Mouse (Mus musculus): Measurements from ENCODE around the gene Adam11. TPM values are rescaled to one million over a fixed set of nuclear protein-coding genes. Genes with fewer than 3 reads are reported as not detected.

Gene Adam11
- total and polyA plus RNA-seq, 2 experiments from 2014 or later: 17.6 to 37.9 TPM

- H3K9ac ChIP-seq: no peak overlapping the region
- no peaks in the 10 kb centered on the region for H3K27me3 ChIP-seq (ENCODE audit: insufficient read depth, low read length)
- TF ChIP-seq CTCF (IDR thresholded peaks at IDR 0.05; ENCODE audit: low read depth): no peak
- no peak for DNase-seq
- peaks cover 11% of the 10 kb centered on the region; the same call in 1 of the 2 replicates for H3K36me3 ChIP-seq (ENCODE audit: insufficient read depth)
- H3K4me1 ChIP-seq (ENCODE audit: insufficient read depth): no peaks in the 10 kb centered on the region
- no peak for ATAC-seq
- H3K4me2 ChIP-seq (ENCODE audit: low read depth): no peak overlapping the region
- 25% methylated on average over 15 of the region's 16 CpGs for WGBS
- no peaks in the 10 kb centered on the region for H3K9me3 ChIP-seq (ENCODE audit: low read length)
- H3K4me3 ChIP-seq (ENCODE audit: low read depth, low read length): no peak overlapping the region
- H3K27ac ChIP-seq (ENCODE audit: low read depth, low read length): no peak overlapping the region
Observed at GRCm38 (mm10) chr11:102771916-102772714, 10.9 kb downstream of the Adam11 start.

GRCm38 (mm10) chr11:102772771-102773700 lies 11.8 kb downstream of the Adam11 start:
- no peak for TF ChIP-seq CTCF (IDR thresholded peaks at IDR 0.05; ENCODE audit: low read depth)
- H3K9ac ChIP-seq: no peak overlapping the region
- no peak for DNase-seq

GRCm38 (mm10) chr11:102773713-102774611 lies 12.7 kb downstream of the Adam11 start:
- Histone ChIP-seq H3K36me3 (ENCODE audit: insufficient read depth) (peaks cover 18% of the 10 kb centered on the region; the same call in 1 of the 2 replicates), H3K9me3 (ENCODE audit: low read length) (no peaks in the 10 kb centered on the region), H3K4me3 (ENCODE audit: low read depth, low read length) (peak overlapping the region; percentile 60), H3K4me2 (ENCODE audit: low read depth) (peak overlapping the region; percentile 89), H3K9ac (peak overlapping the region; percentile 91), H3K27me3 (ENCODE audit: insufficient read depth, low read length) (no peaks in the 10 kb centered on the region), H3K4me1 (ENCODE audit: insufficient read depth) (no peaks in the 10 kb centered on the region), H3K27ac (ENCODE audit: low read depth, low read length) (peak overlapping the region; percentile 96)
- peak; percentile 97 for DNase-seq
- WGBS: 2% methylated on average over 46 of the region's 46 CpGs
- peak; percentile 76 for ATAC-seq
- peak; percentile 99 for TF ChIP-seq CTCF (IDR thresholded peaks at IDR 0.05; ENCODE audit: low read depth)

More at GRCm38 (mm10) chr11:102772771-102773700, 11.8 kb downstream of the Adam11 start:
- 57% methylated on average over 18 of the region's 18 CpGs for WGBS
- Histone ChIP-seq H3K4me3 (ENCODE audit: low read depth, low read length) (no peak overlapping the region), H3K36me3 (ENCODE audit: insufficient read depth) (peaks cover 16% of the 10 kb centered on the region; the same call in 1 of the 2 replicates), H3K27me3 (ENCODE audit: insufficient read depth, low read length) (no peaks in the 10 kb centered on the region), H3K4me2 (ENCODE audit: low read depth) (no peak overlapping the region), H3K4me1 (ENCODE audit: insufficient read depth) (no peaks in the 10 kb centered on the region), H3K27ac (ENCODE audit: low read depth, low read length) (peak overlapping the region; percentile 96; the same call in 1 of the 2 replicates), H3K9me3 (ENCODE audit: low read length) (no peaks in the 10 kb centered on the region)
- no peak for ATAC-seq

GRCm38 (mm10) chr11:102774621-102775141 lies 13.4 kb downstream of the Adam11 start:
- WGBS: 1% methylated on average over 25 of the region's 25 CpGs
- ATAC-seq (peak; percentile 91), DNase-seq (peak; percentile 94)
- Histone ChIP-seq H3K4me2 (ENCODE audit: low read depth) (peak overlapping the region; percentile 89), H3K27me3 (ENCODE audit: insufficient read depth, low read length) (no peaks in the 10 kb centered on the region), H3K27ac (ENCODE audit: low read depth, low read length) (peak overlapping the region; percentile 96), H3K4me3 (ENCODE audit: low read depth, low read length) (peak overlapping the region; percentile 60), H3K36me3 (ENCODE audit: insufficient read depth) (peaks cover 18% of the 10 kb centered on the region; the same call in 1 of the 2 replicates), H3K9ac (peak overlapping the region; percentile 91), H3K4me1 (ENCODE audit: insufficient read depth) (no peaks in the 10 kb centered on the region), H3K9me3 (ENCODE audit: low read length) (no peaks in the 10 kb centered on the region)
- peak; percentile 63 for TF ChIP-seq CTCF (IDR thresholded peaks at IDR 0.05; ENCODE audit: low read depth)

- TF ChIP-seq CTCF (IDR thresholded peaks at IDR 0.05; ENCODE audit: low read depth): peak; percentile 81
- ATAC-seq (no peak), DNase-seq (peak; percentile 79)
- H3K4me2 ChIP-seq (ENCODE audit: low read depth): peak overlapping the region; percentile 26; the same call in 1 of the 2 replicates
- 26% methylated on average over 21 of the region's 21 CpGs for WGBS
- H3K27ac ChIP-seq (ENCODE audit: low read depth, low read length): no peak overlapping the region
- peaks cover 18% of the 10 kb centered on the region; the same call in 1 of the 2 replicates for H3K36me3 ChIP-seq (ENCODE audit: insufficient read depth)
- no peak overlapping the region for H3K4me3 ChIP-seq (ENCODE audit: low read depth, low read length)
- no peaks in the 10 kb centered on the region for H3K27me3 ChIP-seq (ENCODE audit: insufficient read depth, low read length)
- H3K9ac ChIP-seq: peak overlapping the region; percentile 51; the same call in 1 of the 2 replicates
- peaks cover 4% of the 10 kb centered on the region; the same call in 1 of the 2 replicates for H3K4me1 ChIP-seq (ENCODE audit: insufficient read depth)
- no peaks in the 10 kb centered on the region for H3K9me3 ChIP-seq (ENCODE audit: low read length)
Observed at GRCm38 (mm10) chr11:102777598-102777997, 16.4 kb downstream of the Adam11 start.

GRCm38 (mm10) chr11:102778165-102778564 lies 16.9 kb downstream of the Adam11 start:
- no peak overlapping the region for H3K4me3 ChIP-seq (ENCODE audit: low read depth, low read length)
- ATAC-seq (no peak), DNase-seq (no peak)
- WGBS: 38% methylated on average over 14 of the region's 14 CpGs
- no peak overlapping the region for H3K4me2 ChIP-seq (ENCODE audit: low read depth)
- no peaks in the 10 kb centered on the region for H3K9me3 ChIP-seq (ENCODE audit: low read length)
- H3K4me1 ChIP-seq (ENCODE audit: insufficient read depth): peaks cover 4% of the 10 kb centered on the region; the same call in 1 of the 2 replicates
- no peak overlapping the region for H3K9ac ChIP-seq
- no peaks in the 10 kb centered on the region for H3K27me3 ChIP-seq (ENCODE audit: insufficient read depth, low read length)
- H3K36me3 ChIP-seq (ENCODE audit: insufficient read depth): peaks cover 18% of the 10 kb centered on the region; the same call in 1 of the 2 replicates
- H3K27ac ChIP-seq (ENCODE audit: low read depth, low read length): no peak overlapping the region
- TF ChIP-seq CTCF (IDR thresholded peaks at IDR 0.05; ENCODE audit: low read depth): no peak

Data from forebrain, postnatal 0 days (tissue).